Mouse (Mus musculus): ENCODE results near the gene Creb3l2.
A peak's percentile ranks its signal among the peaks of the same experiment; 100 is the strongest.

The Creb3l2 gene

DNA sequence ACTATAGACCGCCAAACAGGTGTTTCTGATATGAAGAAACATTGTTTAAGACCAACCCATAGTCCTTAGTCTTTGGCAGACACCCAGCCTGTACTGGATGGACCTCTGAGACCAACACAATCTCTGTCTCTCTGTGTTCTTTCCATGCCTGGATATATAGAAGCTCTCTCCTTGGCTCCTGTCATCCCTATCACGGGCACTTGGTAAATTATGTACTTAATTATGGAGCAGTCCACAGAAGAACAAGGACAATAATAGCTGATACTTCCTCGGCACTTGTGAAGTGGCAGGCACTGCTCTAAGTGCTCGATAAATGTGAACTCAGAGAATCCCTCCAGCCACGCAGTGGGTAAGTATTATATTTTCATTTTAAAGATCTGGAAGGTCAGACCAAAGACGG lies 72.2 kb downstream of the Creb3l2 start:
- no peak for DNase-seq

DNA sequence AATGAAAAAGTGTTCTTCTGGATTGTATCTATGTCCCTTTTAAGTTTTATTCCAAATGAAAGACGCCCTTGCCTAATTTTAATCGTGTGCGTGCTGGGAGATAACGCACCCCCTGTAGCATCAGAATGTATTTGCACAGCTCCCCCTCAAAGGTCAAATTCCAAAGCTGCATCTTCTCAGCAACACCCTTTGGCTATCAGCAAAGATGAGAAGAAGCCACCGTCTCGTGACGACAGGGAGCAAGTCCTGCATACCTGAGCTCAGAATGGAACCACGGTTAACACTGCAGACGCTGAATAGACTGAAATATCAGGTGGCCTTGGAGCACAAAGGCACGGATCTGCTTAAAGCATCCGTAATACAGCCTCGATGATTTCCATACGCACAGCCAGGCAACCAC lies 73.7 kb downstream of the Creb3l2 start:
- no peak for DNase-seq

DNA sequence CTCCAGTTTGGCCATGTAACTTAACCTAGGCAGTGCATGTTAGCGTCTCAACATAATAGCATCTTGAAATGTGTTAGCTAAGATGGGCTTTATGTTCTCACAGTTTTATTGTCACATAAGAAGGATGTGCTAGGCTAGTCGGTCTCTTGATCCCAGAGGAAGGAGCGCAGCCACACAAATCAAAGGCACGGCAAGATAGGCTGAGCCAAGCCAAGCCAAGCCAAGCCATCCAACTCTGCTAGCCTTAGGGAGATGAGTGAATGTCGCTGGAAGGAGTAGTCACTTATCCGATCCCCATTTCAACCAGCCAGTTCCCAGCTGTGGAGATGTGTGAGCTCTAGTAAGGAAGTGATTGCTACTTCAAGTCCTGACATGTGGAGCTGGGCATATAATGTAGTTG lies 75.0 kb downstream of the Creb3l2 start:
- no peak for DNase-seq

DNA sequence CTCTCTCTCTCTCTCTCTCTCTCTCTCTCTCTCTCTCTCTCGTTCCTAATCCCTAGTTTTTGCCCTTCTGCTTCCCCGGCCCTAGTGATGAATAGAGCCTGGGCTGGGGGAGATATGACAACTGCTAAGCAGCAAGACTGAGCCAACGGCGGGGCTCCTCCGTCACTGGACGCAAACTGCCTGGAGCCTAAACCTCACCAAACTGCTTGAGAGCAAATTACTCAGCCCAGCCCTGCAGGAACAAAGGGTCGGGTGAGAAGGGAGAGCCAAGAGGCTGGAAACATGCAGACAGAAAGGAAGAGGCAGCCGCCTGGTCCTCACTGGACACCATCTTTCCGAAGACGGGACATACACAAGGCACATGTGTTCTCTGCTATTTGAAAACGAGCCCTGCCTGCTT lies 76.8 kb downstream of the Creb3l2 start:
- no peak for DNase-seq

DNA sequence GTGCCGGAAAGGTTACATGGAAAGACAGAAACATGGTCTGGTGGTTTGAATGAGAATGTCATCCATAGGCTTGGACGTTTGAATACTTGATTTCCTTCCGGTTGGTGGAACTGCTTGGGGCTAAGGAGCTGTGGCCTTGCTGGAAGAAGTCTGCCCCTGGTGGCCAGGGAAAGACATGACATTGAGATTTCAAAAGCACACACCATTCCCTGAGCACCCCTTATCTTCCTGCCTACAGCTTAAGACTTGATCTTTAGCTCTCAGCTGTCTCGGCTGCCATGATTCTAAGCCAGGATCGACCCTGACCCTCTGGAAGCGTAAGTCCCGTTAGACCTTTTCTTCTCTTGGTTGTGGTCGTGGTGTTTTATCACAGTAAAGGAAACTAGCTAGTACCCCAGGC lies 77.6 kb downstream of the Creb3l2 start:
- no peak for DNase-seq

DNA sequence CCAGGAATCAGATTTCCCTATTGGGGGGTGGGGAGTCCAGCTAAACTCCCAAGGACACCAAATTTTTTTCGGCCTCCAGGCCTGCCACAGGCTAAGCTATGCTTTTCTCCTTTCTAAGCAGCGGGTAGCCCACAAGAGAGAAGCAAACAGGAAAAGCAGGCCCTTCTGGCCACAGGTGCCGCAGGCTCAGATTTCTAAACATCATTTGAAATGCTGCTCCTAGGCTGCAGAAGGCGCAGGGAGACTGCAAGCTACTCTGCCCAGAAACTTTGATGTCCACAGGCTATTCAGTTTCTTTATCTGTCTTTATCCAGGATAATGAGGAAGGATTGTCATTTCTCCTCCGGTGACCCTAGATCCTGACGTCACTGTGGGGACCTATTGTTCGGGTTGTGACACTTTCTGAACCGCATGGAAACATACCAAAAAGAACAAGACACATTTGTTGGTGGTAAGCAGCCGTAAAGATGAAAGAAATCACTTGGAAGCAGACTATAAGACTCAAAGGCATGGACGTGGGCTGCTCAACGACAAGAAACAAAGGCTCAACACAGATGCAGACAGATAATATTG lies 81.0 kb downstream of the Creb3l2 start:
- no peak for DNase-seq

DNA sequence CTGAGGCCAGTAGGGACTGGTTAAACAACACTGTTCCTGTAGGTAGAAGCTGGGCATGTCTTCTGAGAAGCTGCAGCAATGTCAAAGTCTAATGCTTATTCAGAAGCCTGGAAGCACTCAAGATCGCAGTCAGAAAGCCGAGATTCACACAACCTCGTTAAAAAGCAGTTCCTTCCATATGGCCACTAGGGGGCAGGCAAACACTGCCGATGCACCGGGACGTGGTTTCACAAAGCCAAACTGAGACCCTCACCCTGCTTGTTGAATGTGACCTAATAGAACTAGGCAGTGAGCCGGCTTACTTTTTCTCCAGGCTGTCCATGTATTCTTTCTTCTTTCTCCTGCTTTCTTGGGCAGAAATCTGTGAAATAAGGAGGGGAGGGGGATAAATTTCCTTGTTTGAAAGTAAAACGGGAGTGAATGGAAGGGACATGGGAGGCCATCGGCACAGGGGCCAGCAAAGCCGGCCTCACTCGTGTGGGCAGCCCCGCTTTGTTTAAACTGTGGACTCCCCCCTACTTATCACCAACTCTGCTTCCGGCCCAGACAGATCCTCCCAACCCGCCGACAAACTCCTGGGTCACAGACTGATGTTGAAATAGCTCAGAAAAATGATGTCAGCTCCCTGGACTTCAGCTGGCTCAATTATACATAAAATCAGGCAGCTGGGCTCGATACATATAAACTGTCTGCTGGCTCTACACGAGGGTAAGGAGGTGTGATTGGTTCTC lies 87.3 kb downstream of the Creb3l2 start:
- DNase-seq, result peak; percentile 72

DNA sequence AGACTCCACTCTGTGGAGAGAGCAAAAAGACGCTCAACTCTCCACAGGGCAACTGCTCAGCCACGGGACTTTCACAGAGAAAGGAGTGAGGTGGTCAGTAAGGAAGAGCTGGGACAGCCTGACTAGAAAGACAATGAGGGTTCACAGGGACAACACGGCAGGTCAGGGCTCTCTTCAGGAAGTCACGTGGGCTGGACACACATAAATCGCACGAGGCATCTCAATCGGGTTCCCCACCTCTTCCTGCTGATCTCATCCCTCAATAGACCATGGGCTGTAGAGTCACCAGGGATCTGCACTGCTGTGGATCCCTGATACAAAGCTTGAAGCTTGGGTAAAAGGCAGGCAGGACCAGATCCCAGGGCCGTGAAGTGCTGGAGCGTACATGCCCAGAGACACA lies 88.3 kb downstream of the Creb3l2 start:
- peak; percentile 44 for DNase-seq

DNA sequence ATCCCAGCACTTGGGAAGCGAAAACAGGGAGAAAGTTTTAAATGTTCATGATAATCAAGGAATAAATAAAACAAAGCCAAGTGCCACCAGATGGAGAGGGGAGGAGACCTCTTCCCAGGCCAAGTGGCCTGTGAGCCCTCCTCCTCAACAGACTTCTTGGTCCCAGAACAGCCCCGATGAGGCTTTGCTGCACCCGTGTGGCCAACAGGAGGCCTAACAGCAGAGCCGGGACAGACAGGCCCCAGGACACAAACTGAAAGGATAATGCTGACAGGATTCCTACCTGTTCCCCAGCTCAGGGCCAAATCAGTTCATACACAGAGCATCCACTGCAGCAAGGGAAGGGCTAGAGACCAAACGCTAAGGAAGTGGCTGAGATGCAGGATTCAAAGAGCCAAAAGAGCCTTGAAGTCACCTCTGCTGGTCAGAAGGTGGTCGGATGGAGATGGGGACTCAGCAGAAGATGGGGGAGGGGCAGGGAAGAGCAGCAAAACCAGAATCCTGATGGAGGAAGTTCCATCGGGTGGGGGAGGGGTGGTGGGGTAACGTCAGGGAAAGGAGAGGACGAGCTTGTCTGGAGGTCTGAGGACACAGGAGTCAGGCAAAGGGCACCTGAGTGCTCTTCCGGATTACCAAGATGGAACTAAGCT lies 90.1 kb downstream of the Creb3l2 start:
- peak; percentile 51 for DNase-seq

DNA sequence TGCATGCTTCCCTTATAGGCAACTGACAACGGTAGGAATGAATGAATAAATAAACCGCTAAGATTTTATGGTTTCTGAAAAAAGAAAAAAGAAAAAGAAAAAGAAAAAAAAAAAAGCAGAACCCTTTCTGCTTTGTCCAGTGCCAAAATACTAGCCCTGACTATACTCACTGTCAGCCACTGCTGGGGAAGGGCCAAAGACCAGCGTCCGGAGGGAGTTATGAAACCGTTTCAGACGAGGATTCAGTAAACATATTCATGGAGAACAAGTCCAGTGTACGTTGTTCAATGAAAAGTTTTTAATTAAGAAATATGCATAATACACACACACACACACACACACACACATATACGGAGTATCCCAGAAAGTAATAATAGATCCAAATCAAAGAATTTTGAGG lies 91.6 kb downstream of the Creb3l2 start:
- DNase-seq, result no peak

DNA sequence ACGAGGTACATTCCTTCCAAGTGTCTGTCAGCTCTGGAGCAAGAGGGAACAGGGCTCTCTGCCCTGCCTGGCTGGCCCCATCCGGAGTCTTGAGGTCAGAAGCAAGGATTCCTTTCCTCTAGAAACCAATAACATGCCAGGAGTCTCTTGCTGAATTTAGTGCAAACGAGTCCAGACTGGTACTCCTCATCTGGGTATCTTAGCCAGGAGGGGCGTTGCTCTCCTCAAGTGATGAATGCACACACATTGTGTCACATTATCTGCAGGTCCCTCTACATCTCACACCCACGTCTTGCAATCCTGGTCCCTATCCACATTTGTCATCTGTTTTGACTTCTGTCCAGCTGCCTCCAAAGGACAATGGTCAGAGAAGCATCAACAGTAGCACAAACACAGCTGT lies 94.3 kb downstream of the Creb3l2 start:
- DNase-seq, result no peak

DNA sequence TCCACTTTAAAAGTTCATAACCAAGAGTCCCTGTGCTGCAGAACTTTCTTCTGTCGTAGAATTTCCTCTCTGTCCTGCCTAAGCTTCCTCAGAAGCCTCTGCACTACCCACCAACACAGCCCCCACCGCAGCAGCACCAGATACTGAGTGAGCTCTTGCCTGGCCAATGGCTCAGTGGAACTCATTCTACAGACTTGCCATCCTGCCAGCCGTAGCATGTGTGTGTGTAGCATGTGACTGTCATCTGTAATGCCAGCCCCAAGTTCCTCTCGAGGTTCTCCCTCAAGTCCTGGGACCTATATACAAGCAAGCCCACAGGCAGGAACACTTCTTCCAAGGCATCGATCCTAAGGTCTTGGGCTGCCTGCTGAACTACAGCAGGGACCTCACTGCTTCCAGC lies 103.9 kb downstream of the Creb3l2 start:
- no peak for DNase-seq

DNA sequence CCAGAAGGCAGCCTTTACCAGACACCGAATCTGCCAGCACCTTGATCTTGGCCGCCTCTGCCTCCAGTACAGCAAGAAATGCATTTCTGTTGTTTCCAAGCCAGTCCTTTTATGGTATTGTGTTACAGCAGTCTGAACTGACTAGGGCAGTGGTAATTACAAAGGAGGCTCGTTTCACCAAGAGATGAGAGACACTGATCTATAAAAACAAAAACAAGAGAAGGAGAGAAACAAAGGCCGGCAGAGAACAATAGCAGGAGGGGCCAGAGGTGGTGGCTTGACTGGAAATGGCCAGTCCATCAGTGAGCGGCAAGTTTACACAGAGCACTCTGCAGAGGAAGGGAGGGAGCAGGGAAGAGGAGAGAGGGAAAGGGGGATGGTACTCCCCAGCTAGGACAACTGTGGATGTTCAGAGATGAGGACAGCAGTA lies 105.1 kb downstream of the Creb3l2 start:
- no peak for DNase-seq

DNA sequence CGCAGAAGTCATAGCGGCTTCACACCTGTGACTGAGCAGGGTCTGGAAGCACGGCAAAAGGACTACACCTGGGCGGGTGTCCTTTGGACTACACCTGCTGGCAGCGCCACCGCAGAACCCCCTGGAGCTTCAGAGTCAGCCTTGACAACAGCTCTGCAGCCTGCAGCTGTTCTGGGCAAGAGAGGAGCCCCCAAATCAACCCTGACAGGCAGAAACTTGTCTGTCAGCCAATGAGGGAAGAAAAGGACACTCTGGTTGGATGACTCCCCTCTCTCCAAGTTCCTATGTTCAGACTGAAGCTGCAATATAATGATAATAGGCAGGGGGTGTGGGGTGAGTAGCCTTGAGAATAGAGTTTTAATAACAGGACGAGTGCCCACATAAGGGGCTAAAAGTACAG lies 105.6 kb downstream of the Creb3l2 start:
- DNase-seq, result no peak

DNA sequence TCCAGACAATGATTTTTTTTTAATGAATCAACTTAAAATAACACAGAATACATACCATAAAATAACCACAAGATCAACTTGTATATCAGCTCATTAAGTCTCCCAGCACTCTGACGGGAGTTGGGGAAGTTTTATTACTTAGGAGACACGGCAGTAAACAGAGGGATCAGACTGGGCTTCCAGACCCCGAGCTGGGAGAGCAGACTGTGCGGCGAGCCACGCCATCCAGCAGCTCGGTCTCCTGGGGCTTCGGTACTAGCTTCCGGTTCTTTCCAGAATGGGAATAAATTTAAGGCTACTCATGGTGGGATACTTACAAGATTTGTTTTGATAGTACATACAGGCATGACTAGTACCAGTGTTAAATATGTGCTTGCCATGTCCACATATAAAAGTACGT lies 109.1 kb downstream of the Creb3l2 start:
- DNase-seq, result no peak

DNA sequence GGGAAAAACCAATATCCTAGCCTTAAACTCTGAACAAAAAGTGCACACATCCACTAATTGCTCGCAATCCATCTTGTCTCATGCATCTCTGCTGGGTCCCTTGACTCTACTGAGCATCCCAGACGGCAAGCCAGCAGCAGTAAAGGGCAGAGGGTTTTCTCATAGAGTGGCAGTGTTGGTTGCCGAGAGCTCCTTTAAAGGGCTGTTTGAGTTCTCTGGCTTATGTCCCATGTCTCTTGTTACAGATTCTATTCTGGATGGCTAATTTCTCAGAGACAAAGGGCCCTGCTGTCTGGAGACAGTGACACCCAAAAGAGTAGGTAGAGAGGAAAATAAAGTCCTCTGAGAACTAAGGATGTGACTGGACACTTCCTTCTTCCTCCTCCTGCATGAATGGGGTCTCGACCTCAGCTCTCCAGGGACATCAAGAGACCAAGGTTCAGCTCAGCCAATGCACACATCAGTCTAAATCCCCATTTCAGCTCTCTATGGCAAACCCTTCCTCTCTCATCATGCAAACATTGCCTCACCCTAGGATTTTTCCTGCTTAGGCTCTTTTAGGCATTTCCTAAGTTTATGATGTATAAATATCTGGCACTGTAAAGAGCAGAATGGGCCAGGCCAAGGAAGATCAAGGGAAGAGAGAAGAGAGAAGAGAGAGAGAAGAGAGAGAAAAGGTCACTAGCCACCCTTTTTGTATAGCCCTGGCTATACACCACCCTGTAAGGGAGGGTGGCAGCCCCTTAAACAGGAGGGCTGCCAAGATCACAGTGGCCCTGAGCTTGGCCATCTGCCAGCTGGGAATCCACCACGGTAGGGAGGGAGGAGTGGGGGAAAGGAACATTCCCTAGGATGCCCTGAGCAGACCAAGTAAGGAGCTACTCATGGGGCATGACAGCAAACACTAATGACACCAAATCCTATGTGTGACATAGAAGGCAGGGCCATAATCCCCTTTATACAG lies 111.8 kb downstream of the Creb3l2 start:
- DNase-seq, result no peak

DNA sequence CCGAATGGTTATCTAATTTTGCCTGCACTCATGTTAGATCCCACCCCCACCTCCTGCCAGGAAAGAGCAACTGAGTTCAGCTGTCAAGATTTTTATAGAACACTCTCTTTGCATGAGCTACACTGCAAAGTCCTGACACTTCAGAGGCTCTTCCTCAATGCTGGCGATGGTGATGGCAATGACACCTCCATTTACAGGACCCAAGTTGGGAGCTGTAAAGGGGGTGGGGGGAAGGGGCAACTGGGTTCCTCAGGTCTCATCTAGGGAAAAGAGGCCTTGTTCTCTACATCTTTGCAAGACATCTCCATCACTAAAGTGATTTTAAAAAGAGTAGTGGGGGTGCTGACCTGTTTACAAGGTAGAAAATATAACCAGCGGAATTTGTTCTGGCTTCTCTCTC lies 112.6 kb downstream of the Creb3l2 start:
- no peak for DNase-seq

DNA sequence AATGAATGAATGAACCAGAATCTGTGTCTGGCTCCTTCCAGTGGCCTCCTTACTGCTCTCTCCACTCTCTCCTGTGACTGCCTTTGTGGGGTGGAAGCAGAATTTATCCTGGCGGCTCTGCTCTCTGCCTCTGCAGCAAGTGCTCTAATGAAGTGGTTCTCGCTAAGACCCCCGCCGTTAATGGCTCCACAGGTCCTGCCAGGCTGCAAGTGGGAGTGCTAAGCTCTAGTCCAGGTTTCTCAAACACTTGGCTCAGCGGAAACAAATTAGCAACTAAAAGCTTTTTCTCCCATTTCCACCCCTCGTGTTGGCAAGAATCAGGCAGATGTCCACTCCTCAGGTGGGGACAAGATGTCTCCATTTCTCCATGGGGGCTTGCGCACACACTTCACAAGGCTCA lies 113.3 kb downstream of the Creb3l2 start:
- no peak for DNase-seq

DNA sequence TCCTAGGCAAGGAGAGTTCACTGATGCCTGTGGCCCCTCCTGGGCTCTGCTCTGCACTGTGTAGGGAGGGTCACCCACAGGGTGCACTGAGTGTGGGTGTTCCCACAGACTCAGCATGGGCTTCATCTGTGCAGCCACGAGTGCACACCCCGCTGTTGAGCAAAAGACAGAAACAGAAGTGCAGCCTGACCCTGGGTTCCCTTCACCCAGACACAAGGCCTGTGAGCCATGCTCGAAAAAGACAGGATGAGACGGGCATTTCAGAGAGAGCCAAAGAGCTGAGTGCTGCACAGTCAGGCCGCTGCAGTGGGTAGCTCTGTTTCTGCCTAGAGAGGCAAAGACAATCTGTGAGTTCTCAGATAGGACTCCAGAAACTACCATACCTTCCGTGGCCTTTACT lies 114.4 kb downstream of the Creb3l2 start:
- no peak for DNase-seq

DNA sequence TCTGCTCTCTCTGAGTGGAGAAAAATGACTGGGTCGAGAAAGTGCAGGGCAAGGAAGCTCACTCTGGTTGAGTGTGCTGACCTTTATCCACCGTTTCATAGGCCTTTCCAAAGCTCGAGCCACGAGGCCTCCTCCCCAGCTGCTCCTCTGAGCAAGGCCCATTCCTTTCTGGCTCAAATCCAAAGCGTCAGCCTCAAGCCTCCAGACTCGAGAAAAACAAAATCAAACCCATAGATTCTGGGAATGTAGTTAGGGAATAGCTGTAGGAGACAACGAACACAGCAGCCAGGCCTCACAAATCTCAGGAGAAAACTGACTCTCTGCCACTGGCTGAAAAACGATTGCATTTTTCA lies 115.4 kb downstream of the Creb3l2 start:
- DNase-seq, result peak; percentile 70

DNA sequence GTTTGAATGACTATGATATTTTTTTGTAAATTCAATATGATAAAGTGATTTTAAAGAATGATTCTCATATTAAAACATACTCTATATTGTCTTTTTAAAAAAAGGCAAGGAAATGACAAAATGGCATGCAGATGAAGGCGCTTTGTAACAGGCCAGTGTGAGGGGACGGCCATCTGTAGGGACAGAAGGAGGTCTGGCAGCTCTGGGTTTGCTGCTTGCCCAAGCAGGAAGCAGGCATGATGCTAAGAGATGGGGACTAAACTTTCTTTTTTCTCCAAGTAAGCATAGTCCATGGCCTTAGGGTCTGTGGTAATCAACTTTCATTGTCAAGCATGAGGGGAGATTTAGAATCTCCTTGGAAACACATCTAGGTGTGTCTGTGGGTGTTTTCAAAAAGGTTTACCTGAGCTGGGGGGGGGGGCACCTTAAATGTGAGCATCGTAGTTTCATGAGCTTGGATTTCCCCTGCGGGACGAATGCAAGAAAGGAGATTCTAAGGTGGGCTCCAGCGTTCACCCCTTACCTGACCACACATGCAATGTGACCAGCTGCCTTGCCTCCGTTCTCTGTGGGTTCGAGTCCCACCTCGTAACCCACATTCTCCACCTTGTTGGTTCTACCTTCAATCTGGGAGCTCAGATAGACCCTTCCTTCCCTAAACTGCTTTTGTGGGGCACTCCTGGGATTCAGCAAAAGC lies 115.9 kb downstream of the Creb3l2 start:
- no peak for DNase-seq

DNA sequence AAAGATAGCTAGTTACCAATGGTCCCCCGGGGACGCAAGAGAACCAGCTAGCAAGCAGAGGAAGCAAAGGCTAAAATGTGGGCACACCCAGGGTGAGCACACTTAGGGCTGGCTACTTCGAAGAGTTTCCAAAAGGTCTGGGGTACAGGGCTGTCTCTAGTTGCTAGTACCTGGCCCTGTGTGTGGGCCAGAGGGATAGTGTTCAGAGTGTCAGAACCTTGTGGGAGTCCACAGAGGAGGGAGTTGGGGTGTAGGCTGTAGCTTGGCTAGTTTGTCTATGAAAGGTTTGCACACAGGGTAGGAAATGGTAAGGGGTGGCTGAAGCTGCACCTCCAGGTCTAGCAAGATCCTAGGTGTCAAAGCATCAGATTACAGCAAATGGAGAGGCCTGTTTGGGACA lies 116.9 kb downstream of the Creb3l2 start:
- DNase-seq, result no peak

DNA sequence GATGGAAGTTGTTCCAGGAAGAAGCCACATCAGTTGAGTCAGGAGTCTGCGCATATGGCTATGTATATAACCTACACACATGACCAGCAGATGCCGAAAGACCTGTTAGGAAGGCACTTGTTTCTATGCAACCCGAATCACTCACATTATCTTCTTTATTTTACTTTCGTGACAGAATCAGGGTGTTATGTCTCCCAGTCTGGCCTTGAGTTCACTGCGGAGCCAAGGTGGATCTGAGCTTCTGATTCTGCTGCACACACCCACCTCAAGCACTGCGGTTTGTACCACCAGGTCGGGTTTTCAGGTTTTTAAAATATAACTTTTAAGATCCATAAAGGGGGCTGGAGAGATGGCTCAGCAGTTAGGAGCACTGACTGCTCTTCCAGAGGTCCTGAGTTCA lies 119.3 kb downstream of the Creb3l2 start:
- no peak for DNase-seq

Measured in kidney, adult 9 months (tissue).